In the genomic region with DNA sequence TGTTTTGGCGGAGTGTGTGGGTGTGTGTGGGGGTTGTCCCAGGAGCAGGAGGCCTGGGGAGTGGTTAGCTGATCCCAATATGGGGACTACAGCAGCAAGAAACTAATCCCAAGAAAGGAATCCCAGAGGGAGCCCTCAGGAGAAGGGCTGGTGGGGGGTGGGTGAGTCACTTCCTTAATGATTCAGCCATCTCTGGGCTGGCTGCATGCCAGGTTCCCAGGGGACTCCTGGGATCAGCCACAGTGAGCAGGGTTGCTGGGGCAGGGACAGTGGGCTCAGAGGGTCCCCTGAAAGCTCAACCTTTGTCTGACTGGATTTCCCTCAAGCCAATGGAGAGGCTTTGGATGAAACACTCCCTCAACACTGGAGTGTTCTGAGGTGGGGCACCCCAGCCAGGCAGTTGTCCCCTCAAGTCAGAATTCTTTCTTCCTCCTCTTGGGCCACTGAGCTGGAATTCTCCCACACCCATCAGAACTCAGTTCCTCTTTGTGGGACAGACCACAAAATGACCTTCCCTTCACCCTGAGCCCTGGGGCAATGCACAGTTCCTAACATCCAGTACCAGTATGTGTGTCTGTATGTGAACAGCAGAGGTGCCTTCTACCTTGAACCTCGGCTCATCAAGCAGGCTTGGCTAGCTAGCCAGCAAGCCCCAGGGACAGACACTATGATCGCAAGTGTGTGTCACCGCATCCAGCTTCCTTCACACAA, we compare ENCODE assay signal across 8 mouse cellular contexts. TPM values are rescaled to one million over a fixed set of nuclear protein-coding genes. Genes with fewer than 3 reads are reported as not detected.
DNase-seq lines count a peak whose midpoint lies in the region; ATAC-seq and TF ChIP-seq lines count a peak whose summit lies in the region.

No protein-coding gene starts in this region.

- peak; percentile 59; the same call in 1 of the 2 replicates for TF ChIP-seq EP300 in ES-Bruce4 (IDR thresholded peaks at IDR 0.05; ENCODE audit: insufficient read depth, low read depth, low read length)

- peaks cover 3% of the 10 kb centered on the region for H3K4me1 ChIP-seq in ES-Bruce4 (ENCODE audit: control insufficient read depth, insufficient read depth, low read length)
- H3K4me1 ChIP-seq in intestine, postnatal 0 days (replicated peaks; ENCODE audit: control insufficient read depth, insufficient read depth, low read length): 0 out of 2 replicates have a peak, but pooled peaks cover 3% of the 10 kb centered on the region
- peaks cover 34% of the 10 kb centered on the region for H3K4me1 ChIP-seq in lung, embryonic 15.5 days

- no peaks in the 10 kb centered on the region for H3K9me3 ChIP-seq in ES-Bruce4 (replicated peaks; ENCODE audit: control insufficient read depth, insufficient read depth, low read length, poor library complexity, severe bottlenecking)
- no peaks in the 10 kb centered on the region for H3K9me3 ChIP-seq in intestine, postnatal 0 days (ENCODE audit: control insufficient read depth)
- H3K9me3 ChIP-seq in lung, embryonic 15.5 days: no peaks in the 10 kb centered on the region

- intact Hi-C loops in gastrocnemius, adult 2 months (cut with DNase I): no loop called here

- peak; percentile 85 for DNase-seq in 3134 (ENCODE audit: extremely low read depth, insufficient read length, low spot score)
- DNase-seq in gastrocnemius, adult 2 months: peak; percentile 76
- no peak for DNase-seq in cerebellum, adult 18-20 months
- no peak for DNase-seq in layer of hippocampus, adult 11-12 months (ENCODE audit: low spot score)
- DNase-seq in right cerebral cortex, postnatal 10 days (ENCODE audit: low spot score in 2 of 2): no peak

- peak; percentile 26; the same call in 1 of the 2 replicates for ATAC-seq in intestine, postnatal 0 days
- no peak for ATAC-seq in lung, embryonic 15.5 days (ENCODE audit: borderline replicate concordance, extremely low read depth, low FRiP score, low TSS enrichment)

- no peaks in the 10 kb centered on the region for H3K36me3 ChIP-seq in ES-Bruce4 (ENCODE audit: control insufficient read depth, insufficient read depth, low read length, poor library complexity, severe bottlenecking)
- H3K36me3 ChIP-seq in intestine, postnatal 0 days (ENCODE audit: control insufficient read depth, insufficient read depth): no peaks in the 10 kb centered on the region
- H3K36me3 ChIP-seq in lung, embryonic 15.5 days: no peaks in the 10 kb centered on the region

- H3K27me3 ChIP-seq in ES-Bruce4 (ENCODE audit: control insufficient read depth, insufficient read depth, low read length, poor library complexity, severe bottlenecking): no peaks in the 10 kb centered on the region
- H3K27me3 ChIP-seq in intestine, postnatal 0 days (replicated peaks; ENCODE audit: control insufficient read depth, insufficient read depth, low read length): no peaks in the 10 kb centered on the region
- no peaks in the 10 kb centered on the region for H3K27me3 ChIP-seq in lung, embryonic 15.5 days

- H3K27ac ChIP-seq in ES-Bruce4 (ENCODE audit: insufficient read depth, low read length): peak overlapping the region; percentile 91
- H3K27ac ChIP-seq in gastrocnemius, adult 2 months: peak overlapping the region; percentile 97
- H3K27ac ChIP-seq in intestine, postnatal 0 days (ENCODE audit: low read depth, low read length): no peak overlapping the region; the same call in 1 of the 2 replicates
- peak overlapping the region; percentile 90 for H3K27ac ChIP-seq in lung, embryonic 15.5 days

- WGBS in intestine, postnatal 0 days: 34% methylated on average over 4 of the region's 4 CpGs
- 64% methylated on average over 4 of the region's 4 CpGs for WGBS in lung, embryonic 15.5 days

- peak overlapping the region; percentile 88 for H3K4me2 ChIP-seq in intestine, postnatal 0 days (replicated peaks; ENCODE audit: low read depth)
- peak overlapping the region; percentile 94 for H3K4me2 ChIP-seq in lung, embryonic 15.5 days

- H3K4me3 ChIP-seq in ES-Bruce4 (ENCODE audit: low read depth, low read length): no peak overlapping the region
- H3K4me3 ChIP-seq in gastrocnemius, adult 2 months: peak overlapping the region; percentile 87
- no peak overlapping the region for H3K4me3 ChIP-seq in intestine, postnatal 0 days (ENCODE audit: low read depth, low read length)
- peak overlapping the region; percentile 65; the same call in 1 of the 2 replicates for H3K4me3 ChIP-seq in lung, embryonic 15.5 days

- no peak for TF ChIP-seq CTCF in ES-Bruce4 (IDR thresholded peaks at IDR 0.05; ENCODE audit: low read depth, low read length)
- no peak for TF ChIP-seq CTCF in gastrocnemius, adult 2 months (IDR thresholded peaks at IDR 0.05)
- TF ChIP-seq CTCF in intestine, postnatal 0 days (IDR thresholded peaks at IDR 0.05; ENCODE audit: low read depth): no peak

- no peak overlapping the region for H3K9ac ChIP-seq in ES-Bruce4 (ENCODE audit: low read depth, poor library complexity, severe bottlenecking)
- H3K9ac ChIP-seq in intestine, postnatal 0 days (ENCODE audit: low read depth, low read length): no peak overlapping the region
- H3K9ac ChIP-seq in lung, embryonic 15.5 days: no peak overlapping the region; the same call in 1 of the 2 replicates

- TF ChIP-seq POLR2A in ES-Bruce4 (IDR thresholded peaks at IDR 0.05; ENCODE audit: insufficient read depth, low read length): no peak

RNA-seq across cellular contexts. Expression of a gene that starts 3.1 kb away (rescaled TPM):
- polyA plus RNA-seq in ES-Bruce4 (2011; ENCODE audit: insufficient read depth, insufficient read length, low read depth, missing spikeins): 16.8 and 17.5 TPM in 2 replicates
- 10 to 100 TPM; 16.3 to 27.7 TPM for total RNA-seq in gastrocnemius, adult 2 months (2021)
- 17.2 and 17.6 TPM in 2 replicates for polyA plus RNA-seq in intestine, postnatal 0 days (2015; fragmentation: Nextera tagmentation; extraction: Ambion mirVana)
- 56.7 and 64.0 TPM in 2 replicates for polyA plus RNA-seq in lung, embryonic 15.5 days (2015; fragmentation: Nextera tagmentation; extraction: Ambion mirVana)

RNA-seq across cellular contexts. Expression of a gene that starts 23.0 kb away (rescaled TPM):
- 117 and 121 TPM in 2 replicates for polyA plus RNA-seq in ES-Bruce4 (2011; ENCODE audit: insufficient read depth, insufficient read length, low read depth, missing spikeins)
- 10 to 100 TPM; 11.2 to 13.1 TPM for total RNA-seq in gastrocnemius, adult 2 months (2021)
- polyA plus RNA-seq in intestine, postnatal 0 days (2015; fragmentation: Nextera tagmentation; extraction: Ambion mirVana): 69.8 and 75.5 TPM in 2 replicates
- polyA plus RNA-seq in lung, embryonic 15.5 days (2015; fragmentation: Nextera tagmentation; extraction: Ambion mirVana): 186 and 187 TPM in 2 replicates

RNA-seq across cellular contexts. Expression of a gene that starts 39.0 kb away (rescaled TPM):
- polyA plus RNA-seq in ES-Bruce4 (2011; ENCODE audit: insufficient read depth, insufficient read length, low read depth, missing spikeins): 19.9 and 20.2 TPM in 2 replicates
- total RNA-seq in gastrocnemius, adult 2 months (2021): 10 to 100 TPM; 25.8 to 29.9 TPM
- 37.0 and 40.2 TPM in 2 replicates for polyA plus RNA-seq in intestine, postnatal 0 days (2015; fragmentation: Nextera tagmentation; extraction: Ambion mirVana)
- polyA plus RNA-seq in lung, embryonic 15.5 days (2015; fragmentation: Nextera tagmentation; extraction: Ambion mirVana): 35.4 and 38.0 TPM in 2 replicates

Comparison
In these comparisons a context has a peak if more than half of its experiments do, and no peak if none do; other contexts are left out.
1. DNase-seq: peak in 3134 (single experiment) and gastrocnemius, adult 2 months (single experiment); none in cerebellum, adult 18-20 months (0 of 2), layer of hippocampus, adult 11-12 months (single experiment) and right cerebral cortex, postnatal 10 days (0 of 2).
2. H3K4me3 ChIP-seq: peak in gastrocnemius, adult 2 months (single experiment) and lung, embryonic 15.5 days (single experiment); none in ES-Bruce4 (single experiment) and intestine, postnatal 0 days (single experiment).